Mouse (Mus musculus) heart, postnatal 14 days (tissue): ENCODE measurements at regions not wholly inside any gene's neighbourhood (a gene's known extent, or its start where the extent isn't known, plus 50 kb on each side); places are given as distances from the start of the nearest gene placed in this dataset.

Source experiments
- DNase-seq, 2 experiments: peaks; one replicate each; pipeline ENCODE4 v3.0.0; 2021 to 2022
- intact Hi-C: fragments of 180-260 bp; cut with DNase I; formaldehyde crosslinking; loops from one replicate; pipeline ENCODE4 v1.15.1; 2025

- intact Hi-C loops = no loop called here
- DNase-seq = no peak
Measured at GRCm38 (mm10) chr13:60237091-60237490, 59.9 kb upstream of the Gas1 start.

DNA sequence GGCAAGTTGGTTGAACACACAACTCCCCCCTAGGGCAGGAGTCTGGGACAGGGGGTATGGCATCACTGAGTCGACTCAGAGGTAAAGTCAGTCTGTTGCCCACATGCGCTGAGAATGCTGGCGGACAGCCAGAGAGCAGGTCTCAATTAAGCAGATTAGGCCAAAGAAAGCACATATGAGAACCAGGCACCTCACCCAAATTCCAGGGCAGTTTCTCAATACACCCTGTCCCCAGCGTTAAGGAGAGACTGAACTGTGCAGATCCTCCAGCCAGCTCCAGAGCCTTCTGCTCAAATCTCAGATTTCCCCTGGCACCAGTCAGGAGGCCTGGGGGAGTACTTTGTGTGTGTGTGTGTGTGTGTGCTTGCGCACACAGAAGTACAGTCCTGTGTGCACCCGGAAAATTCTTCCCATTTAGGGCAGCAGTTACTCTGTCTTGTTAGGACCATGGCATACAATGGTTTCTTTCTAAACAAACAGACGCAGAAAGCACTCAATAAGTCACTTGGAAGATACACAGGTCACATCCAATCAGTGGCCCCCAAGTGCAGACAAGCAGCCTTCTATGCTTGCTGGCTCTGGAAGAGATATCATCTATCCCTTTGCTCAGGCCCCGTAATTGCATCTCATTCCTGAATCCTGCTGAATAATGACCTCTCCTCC is 65.4 kb upstream of the Gas1 start:
- peak in 1 of 2 experiments; percentile 25 for DNase-seq
- intact Hi-C loops = no loop called here

DNA sequence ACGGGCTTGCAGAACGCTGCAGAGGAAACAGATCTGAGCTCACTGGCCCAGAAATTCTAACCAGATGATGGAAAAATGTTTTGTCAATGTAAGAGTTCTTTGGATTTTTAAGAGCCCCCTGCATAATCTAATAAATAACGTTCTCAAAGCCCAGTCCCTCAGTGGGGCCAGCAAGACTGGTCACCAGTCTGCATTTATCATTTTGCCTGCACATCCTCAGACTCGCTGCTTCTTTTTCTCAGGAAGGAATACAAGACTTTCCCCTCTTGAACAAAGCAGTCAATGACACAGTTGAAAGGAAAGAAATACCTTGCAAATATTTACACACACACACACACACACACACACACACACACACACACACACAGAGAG is 65.9 kb upstream of the Gas1 start:
- intact Hi-C loops = no loop called here
- DNase-seq = no peak

GRCm38 (mm10) chr13:60255162-60255561 is 78.0 kb upstream of the Gas1 start:
- intact Hi-C loops = no loop called here
- DNase-seq = no peak

DNA sequence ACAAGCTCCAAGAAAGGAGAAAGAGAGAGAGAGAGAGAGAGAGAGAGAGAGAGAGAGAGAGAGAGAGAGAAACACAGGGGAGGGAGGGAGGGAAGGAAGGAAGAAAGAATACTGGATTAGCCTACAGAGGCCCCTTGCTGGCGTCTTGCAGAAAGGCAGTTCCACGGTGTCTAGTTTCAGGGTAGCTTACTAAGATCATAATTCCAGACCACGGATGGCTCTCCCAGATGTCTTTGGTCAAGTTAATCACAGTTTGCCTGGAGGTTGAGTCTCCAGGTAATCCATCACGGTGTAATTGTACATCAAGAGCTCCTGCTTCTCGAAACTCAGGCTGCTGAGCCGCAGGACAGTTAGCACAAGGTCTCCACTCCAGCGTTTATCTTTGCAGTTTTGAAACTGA is 78.5 kb upstream of the Gas1 start:
- no peak for DNase-seq

DNA sequence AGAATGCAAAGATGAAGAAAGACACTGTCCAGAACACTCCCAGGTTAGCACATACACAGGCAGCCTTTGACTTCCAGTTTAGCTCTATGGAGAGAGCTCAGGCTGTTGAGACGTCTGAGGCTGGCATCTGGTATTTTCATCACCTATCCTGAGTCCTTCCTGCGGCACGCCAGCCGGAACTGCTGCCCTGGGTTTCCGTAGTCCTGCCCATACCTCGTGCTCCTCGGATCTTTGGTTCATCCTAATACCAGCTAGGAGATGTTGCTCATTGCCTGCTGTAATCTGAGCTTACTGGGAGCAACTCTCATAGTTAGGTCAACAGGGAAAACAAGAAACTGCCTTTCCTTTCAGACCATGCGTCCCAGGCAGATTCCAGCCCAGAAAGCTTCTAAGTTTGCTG is 79.8 kb upstream of the Gas1 start:
- intact Hi-C loops = no loop called here
- no peak for DNase-seq

More for the DNA sequence above, 78.5 kb upstream of the Gas1 start:
- intact Hi-C loops = no loop called here

DNA sequence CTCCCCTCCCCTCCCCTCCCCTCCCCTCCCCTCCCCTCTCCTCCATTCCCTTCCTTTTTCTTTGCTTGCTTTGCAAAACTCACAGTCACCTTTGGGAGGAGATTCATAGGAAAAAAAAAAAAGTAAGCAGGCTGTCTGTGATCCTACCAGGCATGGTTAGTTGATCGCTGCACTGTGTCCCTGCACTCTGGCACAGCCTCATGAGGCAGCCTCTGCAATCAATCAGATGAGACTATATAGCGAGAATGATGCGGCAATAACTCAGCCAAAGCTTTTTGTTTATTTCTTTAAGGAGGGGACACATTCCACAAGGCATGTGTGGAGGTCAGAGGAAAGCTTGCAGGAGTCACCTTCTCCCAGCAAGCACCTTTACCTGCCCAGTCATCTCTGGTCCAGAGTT is 80.7 kb upstream of the Gas1 start:
- intact Hi-C loops = no loop called here
- DNase-seq = no peak

DNA sequence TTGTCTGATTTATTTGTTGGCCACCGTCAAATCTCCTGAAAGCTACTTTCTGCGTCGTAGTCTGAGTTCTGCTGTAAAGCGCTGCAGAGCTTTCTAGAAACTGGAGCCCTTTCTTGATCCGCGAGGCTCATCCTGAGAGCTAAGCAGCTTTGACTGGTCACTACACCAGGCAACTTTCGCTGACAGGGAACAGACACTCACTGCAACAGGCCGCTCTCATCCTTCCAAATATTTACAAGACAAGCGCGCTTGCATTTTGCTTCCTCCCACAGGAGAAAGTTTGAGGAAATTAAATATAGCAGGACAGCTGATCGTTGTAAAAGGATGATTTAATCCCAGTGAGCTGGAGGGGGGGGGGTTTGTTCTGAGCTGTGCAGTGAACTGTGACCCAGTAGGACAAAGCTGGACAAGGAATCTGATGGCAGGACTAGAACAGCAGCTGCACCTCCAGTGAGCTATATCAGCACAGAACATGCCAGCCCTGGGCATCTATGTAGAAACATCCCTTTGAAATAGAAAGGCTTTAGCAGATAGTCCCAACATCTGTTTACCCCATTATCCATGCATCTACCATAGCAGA is 85.4 kb upstream of the Gas1 start:
- intact Hi-C loops = no loop called here
- DNase-seq = no peak

- DNase-seq = no peak
- intact Hi-C loops = no loop called here
Measured at GRCm38 (mm10) chr13:60264504-60264903, 87.3 kb upstream of the Gas1 start.

DNA sequence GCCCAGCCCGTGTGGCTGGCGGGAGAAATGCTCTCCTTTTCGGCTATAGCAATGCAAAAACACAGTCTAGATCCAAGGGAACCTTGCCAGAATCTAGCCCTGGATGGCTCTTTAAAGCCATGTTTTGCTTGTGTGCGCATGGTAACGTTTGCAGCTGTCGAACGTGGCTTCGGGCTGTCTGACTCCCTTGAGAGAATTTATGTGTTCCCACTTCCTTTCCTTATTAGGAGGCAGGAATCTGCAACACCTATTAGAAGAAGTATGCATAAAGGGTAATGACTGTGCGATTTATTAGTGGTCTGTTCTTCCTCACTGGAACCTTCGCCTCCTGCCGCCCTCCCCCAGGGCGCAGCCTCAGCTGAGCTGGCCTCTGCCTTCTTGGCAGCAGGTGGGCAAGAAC is 90.4 kb upstream of the Gas1 start:
- peak in 1 of 2 experiments; percentile 44 for DNase-seq
- intact Hi-C loops = no loop called here

- intact Hi-C loops = no loop called here
- no peak for DNase-seq
Measured at GRCm38 (mm10) chr13:60268256-60268655, 91.1 kb upstream of the Gas1 start.

- no peak for DNase-seq
- intact Hi-C loops = no loop called here
Measured at GRCm38 (mm10) chr13:60269406-60269841, 92.3 kb upstream of the Gas1 start.

DNA sequence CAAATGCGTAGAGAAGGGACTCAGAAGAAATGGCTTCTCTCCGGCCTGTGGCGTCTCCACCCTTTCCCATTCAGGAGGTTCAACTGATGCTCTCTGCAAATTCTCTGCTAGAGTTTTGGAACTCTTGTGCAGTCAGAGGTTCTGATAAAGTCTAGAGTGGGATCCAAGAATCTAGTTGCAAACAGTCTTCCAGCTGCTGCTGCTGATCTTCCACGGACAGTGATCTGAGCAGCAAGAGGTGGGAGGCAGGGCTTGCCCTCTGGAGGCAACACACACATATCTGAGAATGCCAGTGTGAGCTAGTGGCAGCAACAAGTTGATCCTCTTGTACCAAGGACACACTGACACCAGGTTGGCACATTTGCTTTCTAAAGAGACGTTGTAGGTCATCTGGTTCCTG is 93.4 kb upstream of the Gas1 start:
- intact Hi-C loops = no loop called here
- DNase-seq = no peak

GRCm38 (mm10) chr13:60273331-60273730 is 96.2 kb upstream of the Gas1 start:
- intact Hi-C loops = no loop called here
- no peak for DNase-seq

DNA sequence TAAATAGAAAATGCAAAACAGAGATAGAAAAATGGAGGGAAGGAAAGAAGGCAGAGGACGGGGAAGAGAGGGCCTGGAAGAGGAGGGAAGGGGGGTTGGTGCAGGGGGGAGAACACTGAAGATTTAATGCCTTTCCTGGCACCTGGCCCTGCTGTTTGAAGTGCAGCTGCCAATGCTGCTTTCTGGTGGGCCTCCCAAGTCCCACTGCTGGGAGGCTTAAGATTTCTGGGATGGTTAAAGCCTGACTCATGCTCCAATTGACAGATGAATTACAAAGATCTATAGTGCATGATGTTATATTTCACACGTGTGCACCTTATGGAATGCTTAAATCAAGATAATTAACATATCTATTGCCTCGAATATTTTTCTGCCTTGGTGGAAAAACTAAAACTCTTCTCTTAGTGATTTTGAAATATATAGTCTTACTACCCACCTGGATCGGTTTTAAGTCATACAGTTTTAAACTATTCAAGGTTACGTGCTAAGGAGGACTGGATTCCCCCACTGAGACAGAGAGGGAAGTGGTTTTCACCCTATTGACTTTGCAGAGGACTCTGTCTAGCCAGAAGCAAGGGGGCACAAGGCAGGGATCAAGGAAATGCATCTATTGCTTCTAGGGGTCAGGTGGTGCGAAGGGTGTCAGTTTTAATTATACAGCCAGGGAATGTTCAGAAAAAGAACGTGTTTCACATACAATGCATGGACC is 105.5 kb upstream of the Gas1 start:
- intact Hi-C loops = no loop called here
- no peak for DNase-seq

- DNase-seq = no peak
Measured at GRCm38 (mm10) chr13:60286525-60287224, 109.5 kb upstream of the Gas1 start.

DNA sequence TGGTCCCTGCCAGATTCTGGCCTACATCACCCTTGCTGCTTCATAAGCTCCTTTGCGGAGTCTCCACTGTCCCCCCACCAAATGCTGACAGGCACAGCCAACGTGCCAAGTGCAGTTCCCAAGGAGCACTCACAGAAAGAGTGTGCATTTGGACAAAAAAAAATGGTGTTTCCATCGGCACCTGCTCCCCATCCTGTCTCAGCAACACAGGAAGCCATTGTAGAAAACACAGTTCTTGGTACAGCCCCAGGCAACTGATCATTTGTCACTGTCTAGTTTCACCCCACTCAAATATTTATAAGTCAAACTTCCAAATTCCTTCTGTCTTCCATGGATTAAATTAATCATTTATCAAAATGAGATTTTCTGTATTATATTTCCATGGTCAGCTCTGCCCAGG is 112.5 kb upstream of the Gas1 start:
- no peak for DNase-seq
- intact Hi-C loops = no loop called here

More at GRCm38 (mm10) chr13:60286525-60287224, 109.5 kb upstream of the Gas1 start:
- intact Hi-C loops = no loop called here

DNA sequence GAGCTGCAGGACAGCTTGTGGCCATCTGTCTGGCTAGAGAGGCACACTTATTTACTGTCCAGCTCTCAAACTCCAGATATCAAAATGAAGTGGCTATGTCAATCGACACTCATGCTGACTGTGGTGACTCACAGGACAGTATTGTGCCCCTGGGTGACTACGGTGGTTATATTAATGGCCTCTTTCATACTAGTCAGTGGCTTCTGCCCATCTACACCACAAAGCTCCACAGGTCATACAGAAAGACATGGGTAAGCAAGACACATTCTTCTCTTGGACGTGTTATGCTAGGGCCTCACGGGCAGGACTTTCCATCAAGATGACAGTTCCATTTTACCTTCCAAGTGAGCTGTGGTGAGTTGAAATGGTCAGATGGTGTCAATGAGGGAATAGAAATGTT is 113.7 kb upstream of the Gas1 start:
- DNase-seq = no peak
- intact Hi-C loops = no loop called here

DNA sequence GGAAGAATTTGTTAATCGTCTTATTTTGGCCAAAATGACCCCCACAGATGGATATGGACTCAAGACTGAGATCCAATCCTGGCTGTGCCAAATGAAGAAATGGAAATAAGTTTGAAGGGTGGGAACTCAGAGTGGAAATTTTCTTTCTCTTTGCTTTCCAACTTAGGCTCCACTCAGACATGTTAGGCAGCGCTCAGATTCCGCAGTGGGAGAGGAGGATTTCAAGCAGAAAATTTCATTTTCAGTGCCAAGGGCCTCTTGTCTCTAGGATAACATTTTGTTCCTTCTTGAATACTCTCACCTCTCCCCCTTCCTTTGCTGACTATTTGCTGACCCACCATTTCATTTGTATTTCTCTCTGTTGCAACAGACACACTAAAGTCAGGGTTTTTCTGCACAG is 114.2 kb upstream of the Gas1 start:
- intact Hi-C loops = no loop called here
- DNase-seq = no peak

DNA sequence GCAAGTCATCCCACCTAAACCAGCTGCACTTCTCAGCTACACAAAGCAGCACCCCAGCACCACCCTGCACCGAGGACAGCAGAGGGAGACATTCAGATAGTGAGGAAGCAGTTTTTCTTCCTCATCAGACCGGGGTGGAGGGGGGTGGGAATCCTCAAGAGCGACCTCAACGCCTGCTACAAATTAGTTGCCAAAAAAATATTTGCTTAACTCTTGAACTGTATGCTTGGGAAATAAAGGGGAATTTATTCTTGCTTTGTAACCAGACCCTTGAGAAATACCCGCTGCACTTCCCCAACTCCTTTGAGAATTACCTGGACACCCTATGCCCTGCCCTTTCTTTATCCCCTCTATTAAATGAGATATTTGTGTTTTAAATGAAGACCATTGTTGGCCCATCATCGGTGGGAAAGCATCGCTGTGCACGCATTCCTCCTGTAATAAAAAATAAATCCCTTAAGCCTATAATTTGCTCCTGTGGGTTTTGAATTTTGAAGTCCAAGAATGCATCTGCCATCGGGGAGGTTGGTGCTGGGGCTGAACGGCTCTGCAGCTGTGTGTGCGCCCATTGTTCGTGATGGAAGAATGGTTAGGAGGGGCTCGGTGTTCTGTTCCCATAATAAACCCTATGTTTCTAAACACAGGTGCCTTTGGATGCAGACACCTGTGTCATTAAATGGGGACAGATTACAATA is 119.2 kb upstream of the Gas1 start:
- DNase-seq = no peak
- intact Hi-C loops = loop anchor here (5.0 kb wide), 1 partner anchor 119 kb away; the partner anchor contains the start of gene Gas1

DNA sequence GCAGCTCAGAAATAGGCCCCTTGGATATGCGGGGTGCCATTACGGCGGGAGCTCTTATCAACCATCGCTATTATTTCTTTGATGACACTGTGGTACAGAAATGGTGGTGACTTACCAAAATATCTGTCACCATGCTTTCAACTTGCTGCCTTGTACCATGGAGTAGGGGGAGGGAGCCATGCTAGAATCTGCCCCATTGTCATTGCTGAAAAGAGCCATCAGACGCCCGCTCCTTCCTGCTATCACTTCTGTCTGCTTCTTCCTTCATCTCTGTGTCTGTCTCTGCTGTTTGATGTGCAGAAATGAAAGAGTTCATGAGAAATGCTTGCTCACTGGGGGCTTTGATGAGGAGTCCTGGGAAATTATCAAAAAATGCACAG is 119.7 kb upstream of the Gas1 start:
- intact Hi-C loops = loop anchor here (5.0 kb wide), 1 partner anchor 120 kb away; the partner anchor contains the start of gene Gas1
- no peak for DNase-seq
